Mouse (Mus musculus): ENCODE data around the gene Col17a1. TPM values are rescaled to one million over a fixed set of nuclear protein-coding genes. Genes with fewer than 3 reads are reported as not detected.

Col17a1 gene
- total and polyA plus RNA-seq, 2 experiments: 0.09 to 0.12 TPM

- no peak overlapping the region for H3K27ac ChIP-seq (replicated peaks; ENCODE audit: insufficient read depth, low read depth, low read length)
- no peak overlapping the region for H3K9ac ChIP-seq (ENCODE audit: low read depth, low read length)
- no peak overlapping the region for H3K4me3 ChIP-seq (ENCODE audit: insufficient read depth, low read depth, low read length)
- no peaks in the 10 kb centered on the region for H3K79me2 ChIP-seq (ENCODE audit: control insufficient read depth, insufficient read depth, low read length)
- H3K27me3 ChIP-seq (ENCODE audit: control insufficient read depth, insufficient read depth, low read length): no peaks in the 10 kb centered on the region
- no peak for TF ChIP-seq POLR2A (IDR thresholded peaks at IDR 0.05; ENCODE audit: extremely low read depth, insufficient read depth, low read length)
- TF ChIP-seq CTCF (IDR thresholded peaks at IDR 0.05; ENCODE audit: low read depth, low read length): no peak
- no peak for DNase-seq (ENCODE audit: extremely low read depth, low read depth, low spot score)
- no peaks in the 10 kb centered on the region for H3K36me3 ChIP-seq (ENCODE audit: control insufficient read depth, insufficient read depth, low read length)
- 86% methylated on average over 6 of the region's 6 CpGs for WGBS
- no peaks in the 10 kb centered on the region for H3K4me1 ChIP-seq (ENCODE audit: control insufficient read depth, insufficient read depth, low read length)
Measured at GRCm38 (mm10) chr19:47695725-47696124, 3.8 kb upstream of the Col17a1 start.

- Histone ChIP-seq H3K27ac (replicated peaks; ENCODE audit: insufficient read depth, low read depth, low read length) (no peak overlapping the region), H3K4me3 (ENCODE audit: insufficient read depth, low read depth, low read length) (no peak overlapping the region), H3K79me2 (ENCODE audit: control insufficient read depth, insufficient read depth, low read length) (no peaks in the 10 kb centered on the region), H3K36me3 (ENCODE audit: control insufficient read depth, insufficient read depth, low read length) (no peaks in the 10 kb centered on the region), H3K27me3 (ENCODE audit: control insufficient read depth, insufficient read depth, low read length) (no peaks in the 10 kb centered on the region), H3K9ac (ENCODE audit: low read depth, low read length) (no peak overlapping the region), H3K4me1 (ENCODE audit: control insufficient read depth, insufficient read depth, low read length) (no peaks in the 10 kb centered on the region)
- WGBS: 73% methylated on average over 7 of the region's 7 CpGs
- no peak for DNase-seq (ENCODE audit: extremely low read depth, low read depth, low spot score)
- no peak for TF ChIP-seq POLR2A (IDR thresholded peaks at IDR 0.05; ENCODE audit: extremely low read depth, insufficient read depth, low read length)
- TF ChIP-seq CTCF (IDR thresholded peaks at IDR 0.05; ENCODE audit: low read depth, low read length): no peak
Measured at GRCm38 (mm10) chr19:47689592-47689991, 2.3 kb downstream of the Col17a1 start.

- Histone ChIP-seq H3K4me3 (ENCODE audit: insufficient read depth, low read depth, low read length) (no peak overlapping the region), H3K36me3 (ENCODE audit: control insufficient read depth, insufficient read depth, low read length) (no peaks in the 10 kb centered on the region), H3K27me3 (ENCODE audit: control insufficient read depth, insufficient read depth, low read length) (no peaks in the 10 kb centered on the region), H3K79me2 (ENCODE audit: control insufficient read depth, insufficient read depth, low read length) (no peaks in the 10 kb centered on the region), H3K9ac (ENCODE audit: low read depth, low read length) (no peak overlapping the region), H3K27ac (replicated peaks; ENCODE audit: insufficient read depth, low read depth, low read length) (no peak overlapping the region), H3K4me1 (ENCODE audit: control insufficient read depth, insufficient read depth, low read length) (no peaks in the 10 kb centered on the region)
- TF ChIP-seq POLR2A (IDR thresholded peaks at IDR 0.05; ENCODE audit: extremely low read depth, insufficient read depth, low read length) (no peak), CTCF (IDR thresholded peaks at IDR 0.05; ENCODE audit: low read depth, low read length) (no peak)
- no peak for DNase-seq (ENCODE audit: extremely low read depth, low read depth, low spot score)
- WGBS: 86% methylated on average over 12 of the region's 12 CpGs
Measured at GRCm38 (mm10) chr19:47678675-47679074, 13.2 kb downstream of the Col17a1 start.

- H3K27me3 ChIP-seq (ENCODE audit: control insufficient read depth, insufficient read depth, low read length): no peaks in the 10 kb centered on the region
- 47% methylated on average over 8 of the region's 8 CpGs for WGBS
- no peaks in the 10 kb centered on the region for H3K4me1 ChIP-seq (ENCODE audit: control insufficient read depth, insufficient read depth, low read length)
- H3K9ac ChIP-seq (ENCODE audit: low read depth, low read length): no peak overlapping the region
- no peak for TF ChIP-seq POLR2A (IDR thresholded peaks at IDR 0.05; ENCODE audit: extremely low read depth, insufficient read depth, low read length)
- TF ChIP-seq CTCF (IDR thresholded peaks at IDR 0.05; ENCODE audit: low read depth, low read length): peak; percentile 70
- no peak overlapping the region for H3K27ac ChIP-seq (replicated peaks; ENCODE audit: insufficient read depth, low read depth, low read length)
- H3K4me3 ChIP-seq (ENCODE audit: insufficient read depth, low read depth, low read length): no peak overlapping the region
- H3K36me3 ChIP-seq (ENCODE audit: control insufficient read depth, insufficient read depth, low read length): no peaks in the 10 kb centered on the region
- peak; percentile 10 for DNase-seq (ENCODE audit: extremely low read depth, low read depth, low spot score)
- no peaks in the 10 kb centered on the region for H3K79me2 ChIP-seq (ENCODE audit: control insufficient read depth, insufficient read depth, low read length)
Measured at GRCm38 (mm10) chr19:47674419-47674818, 17.5 kb downstream of the Col17a1 start.

- 86% methylated on average over 9 of the region's 9 CpGs for WGBS
- H3K4me3 ChIP-seq (ENCODE audit: insufficient read depth, low read depth, low read length): no peak overlapping the region
- DNase-seq (ENCODE audit: extremely low read depth, low read depth, low spot score): no peak
- no peaks in the 10 kb centered on the region for H3K4me1 ChIP-seq (ENCODE audit: control insufficient read depth, insufficient read depth, low read length)
- H3K27ac ChIP-seq (replicated peaks; ENCODE audit: insufficient read depth, low read depth, low read length): no peak overlapping the region
- no peak for TF ChIP-seq POLR2A (IDR thresholded peaks at IDR 0.05; ENCODE audit: extremely low read depth, insufficient read depth, low read length)
- no peak for TF ChIP-seq CTCF (IDR thresholded peaks at IDR 0.05; ENCODE audit: low read depth, low read length)
- no peaks in the 10 kb centered on the region for H3K27me3 ChIP-seq (ENCODE audit: control insufficient read depth, insufficient read depth, low read length)
- no peak overlapping the region for H3K9ac ChIP-seq (ENCODE audit: low read depth, low read length)
- H3K36me3 ChIP-seq (ENCODE audit: control insufficient read depth, insufficient read depth, low read length): no peaks in the 10 kb centered on the region
- no peaks in the 10 kb centered on the region for H3K79me2 ChIP-seq (ENCODE audit: control insufficient read depth, insufficient read depth, low read length)
Measured at GRCm38 (mm10) chr19:47668399-47668798, 23.5 kb downstream of the Col17a1 start.

- Histone ChIP-seq H3K27ac (replicated peaks; ENCODE audit: insufficient read depth, low read depth, low read length) (no peak overlapping the region), H3K79me2 (ENCODE audit: control insufficient read depth, insufficient read depth, low read length) (no peaks in the 10 kb centered on the region), H3K4me3 (ENCODE audit: insufficient read depth, low read depth, low read length) (no peak overlapping the region), H3K27me3 (ENCODE audit: control insufficient read depth, insufficient read depth, low read length) (no peaks in the 10 kb centered on the region), H3K9ac (ENCODE audit: low read depth, low read length) (no peak overlapping the region), H3K4me1 (ENCODE audit: control insufficient read depth, insufficient read depth, low read length) (no peaks in the 10 kb centered on the region), H3K36me3 (ENCODE audit: control insufficient read depth, insufficient read depth, low read length) (no peaks in the 10 kb centered on the region)
- no peak for DNase-seq (ENCODE audit: extremely low read depth, low read depth, low spot score)
- 50% methylated on average over 8 of the region's 8 CpGs for WGBS
- no peak for TF ChIP-seq POLR2A (IDR thresholded peaks at IDR 0.05; ENCODE audit: extremely low read depth, insufficient read depth, low read length)
- no peak for TF ChIP-seq CTCF (IDR thresholded peaks at IDR 0.05; ENCODE audit: low read depth, low read length)
Measured at GRCm38 (mm10) chr19:47667601-47668000, 24.3 kb downstream of the Col17a1 start.

All from liver, adult 2 months (tissue).